Mouse (Mus musculus) liver, embryonic 14.5 days (tissue): ENCODE data around the gene Trmt112. TPM values are rescaled to one million over a fixed set of nuclear protein-coding genes. Genes with fewer than 3 reads are reported as not detected.

Source experiments
- ATAC-seq: fragments of 200-750 bp; cut with Nextera tagmentation; 2 replicates; pipeline ENCODE4 v1.8.0; 2017; ENCODE audit warnings: moderate number of reproducible peaks, mild to moderate bottlenecking, moderate library complexity; ENCODE audit not compliant: insufficient read depth
- DNase-seq, 3 experiments: peaks; one replicate each; pipeline ENCODE4 v3.0.0-alpha.2; 2012 to 2013; ENCODE audit warnings: low read depth in 3 of 3, low spot score in 3 of 3
- H3K27ac ChIP-seq: fragments of 300-500 bp; sonication (generic); 2 replicates; pipeline ENCODE4 v1.5.1; 2014; ENCODE audit warnings: moderate library complexity, mild to moderate bottlenecking, control low read depth, inconsistent platforms
- H3K27me3 ChIP-seq: fragments of 300-500 bp; sonication (generic); 2 replicates; pipeline ENCODE4 v1.6.1; 2014; ENCODE audit warnings: mild to moderate bottlenecking, low read length, moderate library complexity; ENCODE audit not compliant: control insufficient read depth, insufficient read depth
- H3K36me3 ChIP-seq: fragments of 300-500 bp; sonication (generic); replicated peaks from 2 replicates; pipeline ENCODE4 v1.6.1; 2014; ENCODE audit warnings: low read depth; ENCODE audit not compliant: control insufficient read depth, insufficient read depth
- H3K4me1 ChIP-seq, 2 experiments: fragments of 200-500 bp in 1 of 2; fragments of 300-500 bp in 1 of 2; sonication (generic) in 1 of 2; replicated peaks; 2 replicates each; pipeline ENCODE4 v1.6.1; 2012 to 2014; ENCODE audit warnings: antibody characterized with exemption in 1 of 2, inconsistent platforms in 1 of 2, low read length in 1 of 2; ENCODE audit not compliant: control insufficient read depth in 2 of 2, insufficient read depth in 2 of 2
- H3K4me2 ChIP-seq: fragments of 300-500 bp; sonication (generic); 2 replicates; pipeline ENCODE4 v1.6.1; 2014; ENCODE audit warnings: low read depth, mild to moderate bottlenecking, control low read depth, moderate library complexity
- H3K4me3 ChIP-seq, 2 experiments: fragments of 200-500 bp in 1 of 2; fragments of 300-500 bp in 1 of 2; sonication (generic) in 1 of 2; 2 replicates each; pipeline ENCODE4 v1.5.1; 2012 to 2014; ENCODE audit warnings: low read depth in 2 of 2, low read length in 2 of 2, mild to moderate bottlenecking in 2 of 2, control low read depth in 1 of 2, inconsistent platforms in 1 of 2, moderate library complexity in 1 of 2; ENCODE audit not compliant: insufficient read depth in 1 of 2
- H3K9ac ChIP-seq: fragments of 300-500 bp; sonication (generic); replicated peaks from 2 replicates; pipeline ENCODE4 v1.6.1; 2014; ENCODE audit warnings: mild to moderate bottlenecking, control low read depth, moderate library complexity
- H3K9me3 ChIP-seq: fragments of 300-500 bp; sonication (generic); 2 replicates; pipeline ENCODE4 v1.6.1; 2016; ENCODE audit warnings: low read length, mixed read lengths; ENCODE audit not compliant: control insufficient read depth
- CTCF ChIP-seq: IDR thresholded peaks from 2 replicates; pipeline ENCODE4 v1.5.1; 2016; ENCODE audit warnings: antibody characterized with exemption, low read depth, control low read depth
- EP300 ChIP-seq: IDR thresholded peaks from 2 replicates; pipeline ENCODE4 v1.6.1; 2016; ENCODE audit warnings: antibody characterized with exemption, low read depth
- WGBS: fragments of 180-500 bp; shearing (Covaris S2); extraction: QIAGEN DNeasy Blood & Tissue Kit; methylation state at CpG from one replicate; pipeline ENCODE4 v1.1.7; 2014; ENCODE audit not compliant: insufficient replicate concordance; 5-methylcytosine and 5-hydroxymethylcytosine counted together
- polyA plus RNA-seq, 2 experiments: library from polyadenylated mRNA; depleted of rRNA in 1 of 2; stranded (reverse) in 1 of 2; unstranded in 1 of 2; fragments of >200 nt; fragmentation: Nextera tagmentation in 1 of 2; extraction: Ambion mirVana in 1 of 2; gene quantifications; 2 replicates each; pipeline versions ENCODE4 v1.2.1 to v1.2.3; 2012 to 2014

The Trmt112 gene
- polyA plus RNA-seq, 2 experiments = 69.4 to 77.4 TPM

GRCm38 (mm10) chr19:6925611-6926329 is 16.3 kb downstream of the Trmt112 start:
- 18% methylated on average over 40 of the region's 40 CpGs for WGBS
- no peak for DNase-seq
- no peak for ATAC-seq
- Histone ChIP-seq H3K4me1 (peaks cover 7 to 13% of the 10 kb centered on the region in 2 experiments), H3K27ac (no peak overlapping the region), H3K27me3 (peaks cover 66% of the 10 kb centered on the region), H3K4me2 (no peak overlapping the region), H3K9me3 (no peaks in the 10 kb centered on the region), H3K4me3 (no peak overlapping the region), H3K9ac (no peak overlapping the region), H3K36me3 (no peaks in the 10 kb centered on the region)
- TF ChIP-seq CTCF = no peak
- TF ChIP-seq EP300 = no peak

DNA sequence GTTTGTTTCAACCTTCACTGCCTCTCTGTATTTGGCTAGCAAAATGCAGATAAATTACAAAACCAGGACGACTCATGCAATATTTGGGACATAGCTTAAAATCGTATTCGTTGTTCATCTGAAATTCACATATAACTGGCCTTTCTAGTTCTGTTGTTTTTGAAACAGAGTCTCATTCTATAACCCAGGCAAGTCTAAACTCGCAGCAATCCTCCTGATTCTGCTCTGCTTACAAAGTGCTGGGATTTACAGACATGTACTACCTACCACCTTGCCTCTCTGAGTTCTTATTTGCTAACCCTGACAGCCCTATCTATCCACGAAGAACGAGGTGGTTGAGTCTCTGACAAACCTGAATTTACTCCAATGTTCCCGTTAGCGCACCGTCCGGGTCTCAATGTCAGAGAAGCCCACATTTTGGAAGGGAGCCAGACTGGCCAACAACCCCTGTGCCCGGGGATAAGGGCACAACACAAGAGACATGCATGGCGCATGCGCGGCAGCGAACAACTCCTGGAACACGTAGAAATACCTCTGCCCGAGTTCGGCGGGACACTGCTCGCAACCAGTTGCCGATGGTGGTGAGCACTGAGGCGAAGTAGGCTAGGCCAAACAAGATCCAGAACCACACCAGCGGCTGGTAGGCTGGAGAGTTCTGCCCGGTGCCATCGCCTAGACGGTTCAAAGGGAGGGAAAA is 17.2 kb downstream of the Trmt112 start:
- peak overlapping the region; percentile 28; the same call in 1 of the 2 replicates for H3K4me2 ChIP-seq
- H3K4me1 ChIP-seq = peaks cover 7 to 13% of the 10 kb centered on the region in 2 experiments
- no peak for DNase-seq
- no peak for TF ChIP-seq CTCF
- TF ChIP-seq EP300 = no peak
- no peak overlapping the region for H3K9ac ChIP-seq
- H3K27ac ChIP-seq = no peak overlapping the region
- H3K36me3 ChIP-seq = no peaks in the 10 kb centered on the region
- no peak for ATAC-seq
- H3K9me3 ChIP-seq = no peaks in the 10 kb centered on the region
- no peak overlapping the region for H3K4me3 ChIP-seq
- WGBS = 17% methylated on average over 26 of the region's 26 CpGs
- H3K27me3 ChIP-seq = peaks cover 75% of the 10 kb centered on the region

DNA sequence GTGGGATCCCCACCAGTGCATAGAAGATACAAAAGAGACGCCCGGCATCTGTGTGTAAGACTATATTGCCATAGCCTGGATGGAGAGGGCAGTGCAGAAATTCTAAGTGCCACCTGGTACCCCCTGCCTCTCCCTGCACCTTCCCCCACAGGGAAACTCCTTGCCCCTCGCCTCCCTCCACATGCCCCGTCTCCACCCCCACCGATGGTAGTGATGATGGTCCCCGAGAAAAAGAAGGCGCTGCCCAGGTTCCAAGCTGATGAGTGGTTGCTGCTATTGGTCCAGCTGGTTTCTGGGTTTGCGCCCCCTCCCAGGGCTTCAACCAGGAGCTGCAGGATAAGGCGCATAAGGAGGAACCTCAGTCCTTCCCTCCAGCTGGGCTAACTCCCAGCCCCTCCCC is 18.6 kb downstream of the Trmt112 start:
- Histone ChIP-seq H3K27me3 (peaks cover 89% of the 10 kb centered on the region), H3K4me3 (no peak overlapping the region), H3K27ac (no peak overlapping the region), H3K36me3 (no peaks in the 10 kb centered on the region), H3K9ac (no peak overlapping the region), H3K4me1 (peaks cover 0 to 4% of the 10 kb centered on the region in 2 experiments; a peak in 2 of 4 replicates), H3K9me3 (no peaks in the 10 kb centered on the region), H3K4me2 (no peak overlapping the region)
- TF ChIP-seq EP300 (no peak), CTCF (no peak)
- ATAC-seq (no peak), DNase-seq (no peak)
- WGBS = 21% methylated on average over 9 of the region's 9 CpGs

DNA sequence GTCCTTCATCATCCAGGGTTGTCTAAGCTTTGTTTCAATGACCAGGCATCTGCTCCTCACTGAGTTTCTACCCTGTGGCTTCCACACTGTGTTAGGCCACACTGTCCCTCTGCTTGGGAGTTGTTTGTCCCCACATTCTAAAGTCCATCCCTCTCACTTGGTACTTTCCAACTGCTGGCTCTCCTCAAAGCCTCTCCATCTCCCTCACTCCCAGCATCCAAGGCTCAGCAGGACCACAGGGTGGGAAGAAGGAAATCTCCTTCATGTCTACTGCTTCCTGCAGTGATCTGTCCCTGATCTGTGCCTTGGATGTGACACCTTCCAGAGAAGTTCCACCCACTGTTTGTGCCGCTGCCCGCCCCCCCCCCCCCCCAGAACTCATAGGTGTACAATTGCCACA is 21.5 kb downstream of the Trmt112 start:
- no peaks in the 10 kb centered on the region for H3K36me3 ChIP-seq
- no peak overlapping the region for H3K9ac ChIP-seq
- no peaks in the 10 kb centered on the region for H3K4me1 ChIP-seq
- DNase-seq (no peak), ATAC-seq (no peak)
- no peak for TF ChIP-seq EP300
- TF ChIP-seq CTCF = no peak
- no peak overlapping the region for H3K4me2 ChIP-seq
- H3K27ac ChIP-seq = no peak overlapping the region
- no peak overlapping the region for H3K4me3 ChIP-seq
- WGBS = 0% methylated on average over 1 of the region's 2 CpGs
- peaks cover 94% of the 10 kb centered on the region for H3K27me3 ChIP-seq
- H3K9me3 ChIP-seq = no peaks in the 10 kb centered on the region

- TF ChIP-seq CTCF (no peak), EP300 (no peak)
- 48% methylated on average over 1 of the region's 1 CpGs for WGBS
- no peak overlapping the region for H3K4me2 ChIP-seq
- no peaks in the 10 kb centered on the region for H3K9me3 ChIP-seq
- no peak overlapping the region for H3K27ac ChIP-seq
- H3K36me3 ChIP-seq = no peaks in the 10 kb centered on the region
- ATAC-seq = no peak
- H3K9ac ChIP-seq = no peak overlapping the region
- no peaks in the 10 kb centered on the region for H3K4me1 ChIP-seq
- DNase-seq = no peak
- H3K4me3 ChIP-seq = no peak overlapping the region
- peaks cover 84% of the 10 kb centered on the region for H3K27me3 ChIP-seq
Measured at GRCm38 (mm10) chr19:6932018-6932417, 22.5 kb downstream of the Trmt112 start.
